Mouse (Mus musculus): ENCODE measurements around the gene Syngr2.

DNA sequence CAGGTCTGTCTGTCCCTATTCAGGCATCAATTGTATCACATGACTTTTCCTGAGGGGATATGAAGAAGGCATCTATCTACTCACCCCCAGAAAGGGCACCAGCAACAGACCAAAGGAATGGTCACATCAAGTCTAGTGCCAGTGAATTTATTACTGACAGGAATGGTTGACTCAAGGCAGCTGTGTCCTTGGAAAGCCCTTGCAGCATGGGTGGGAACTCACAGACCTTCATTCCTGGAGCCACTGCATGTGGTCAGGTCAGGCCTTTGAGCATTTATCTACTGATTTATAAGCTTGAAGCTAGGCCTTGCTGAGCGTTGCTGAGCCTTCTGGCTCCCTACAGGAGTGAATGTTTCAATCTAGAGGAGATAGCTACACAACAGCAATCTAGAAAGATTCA is 31.4 kb downstream of the Syngr2 start:
- TF ChIP-seq CTCF (IDR thresholded peaks at IDR 0.05 in 2 of 3, conservative IDR thresholded peaks at IDR 0.05 in 1 of 3; ENCODE audit: control insufficient read depth in 1 of 3, insufficient read depth in 1 of 3, low read depth in 2 of 3, low read length in 3 of 3, poor library complexity in 1 of 3, severe bottlenecking in 1 of 3) (no peak), POLR2AphosphoS2 (IDR thresholded peaks at IDR 0.05; ENCODE audit: low read length) (no peak), MXI1 (IDR thresholded peaks at IDR 0.05; ENCODE audit: low read depth, low read length) (no peak), MEF2A (IDR thresholded peaks at IDR 0.05; ENCODE audit: extremely low read depth, insufficient replicate concordance, low read depth, low read length, poor library complexity, severe bottlenecking) (no peak), MAFK (IDR thresholded peaks at IDR 0.05; ENCODE audit: borderline replicate concordance, low read depth, low read length) (no peak), GATA1 (IDR thresholded peaks at IDR 0.05; ENCODE audit: low read depth, low read length) (no peak), POLR2A (IDR thresholded peaks at IDR 0.05; ENCODE audit: control insufficient read depth in 1 of 2, insufficient read depth in 1 of 2, low read depth in 1 of 2, low read length in 2 of 2, poor library complexity in 1 of 2) (no peak), MYB (IDR thresholded peaks at IDR 0.05; ENCODE audit: low read depth, low read length) (no peak)

Measured in MEL (cell line).